Mouse (Mus musculus) hindbrain, embryonic 12.5 days (tissue): ENCODE results near the gene Otud7a. TPM values are rescaled to one million over a fixed set of nuclear protein-coding genes. Genes with fewer than 3 reads are reported as not detected.

Experiments
- ATAC-seq: fragments of 200-750 bp; cut with Nextera tagmentation; 2 replicates; pipeline ENCODE4 v1.8.0; 2017; ENCODE audit warnings: moderate TSS enrichment; ENCODE audit not compliant: low FRiP score
- H3K27ac ChIP-seq: fragments of 300-500 bp; sonication (generic); 2 replicates; pipeline ENCODE4 v1.5.1; 2016; ENCODE audit warnings: mild to moderate bottlenecking
- H3K27me3 ChIP-seq: fragments of 300-500 bp; sonication (generic); 2 replicates; pipeline ENCODE4 v1.6.1; 2016; ENCODE audit warnings: mild to moderate bottlenecking
- H3K36me3 ChIP-seq: fragments of 300-500 bp; sonication (generic); 2 replicates; pipeline ENCODE4 v1.6.1; 2016; ENCODE audit warnings: mild to moderate bottlenecking
- H3K4me1 ChIP-seq: fragments of 300-500 bp; sonication (generic); 2 replicates; pipeline ENCODE4 v1.6.1; 2016
- H3K4me2 ChIP-seq: fragments of 300-500 bp; sonication (generic); replicated peaks from 2 replicates; pipeline ENCODE4 v1.6.1; 2016; ENCODE audit warnings: mild to moderate bottlenecking
- H3K4me3 ChIP-seq: fragments of 300-500 bp; sonication (generic); 2 replicates; pipeline ENCODE4 v1.5.1; 2016; ENCODE audit warnings: mild to moderate bottlenecking
- H3K9ac ChIP-seq: fragments of 300-500 bp; sonication (generic); 2 replicates; pipeline ENCODE4 v1.6.1; 2016; ENCODE audit warnings: mild to moderate bottlenecking, moderate library complexity
- H3K9me3 ChIP-seq: fragments of 300-500 bp; sonication (generic); replicated peaks from 2 replicates; pipeline ENCODE4 v1.6.1; 2016; ENCODE audit warnings: mild to moderate bottlenecking
- WGBS: fragments of 180-500 bp; shearing (Covaris S2); methylation state at CpG from one replicate; pipeline ENCODE4 v1.1.7; 2016; 5-methylcytosine and 5-hydroxymethylcytosine counted together
- polyA plus RNA-seq: library from polyadenylated mRNA; unstranded; fragments of >200 nt; fragmentation: Nextera tagmentation; extraction: Ambion mirVana; gene quantifications from 2 replicates; pipeline ENCODE4 v1.2.1, GENCODE M21; 2016

Gene Otud7a
- polyA plus RNA-seq, 1 experiment from 2014 or later: 2.5 TPM

- no peaks in the 10 kb centered on the region for H3K9me3 ChIP-seq
- no peak overlapping the region for H3K4me3 ChIP-seq
- no peaks in the 10 kb centered on the region for H3K36me3 ChIP-seq
- 58% methylated on average over 1 of the region's 1 CpGs for WGBS
- H3K4me1 ChIP-seq: no peaks in the 10 kb centered on the region
- H3K27ac ChIP-seq: no peak overlapping the region
- peak; percentile 63; the same call in 1 of the 2 replicates for ATAC-seq
- H3K4me2 ChIP-seq: no peak overlapping the region
- H3K9ac ChIP-seq: no peak overlapping the region
- no peaks in the 10 kb centered on the region for H3K27me3 ChIP-seq
Measured at GRCm38 (mm10) chr7:63509825-63510224, 65.3 kb downstream of the Otud7a start.

- H3K9ac ChIP-seq: no peak overlapping the region
- H3K36me3 ChIP-seq: no peaks in the 10 kb centered on the region
- no peaks in the 10 kb centered on the region for H3K4me1 ChIP-seq
- no peak for ATAC-seq
- H3K4me2 ChIP-seq: no peak overlapping the region
- no peaks in the 10 kb centered on the region for H3K9me3 ChIP-seq
- H3K4me3 ChIP-seq: no peak overlapping the region
- H3K27me3 ChIP-seq: no peaks in the 10 kb centered on the region
- no peak overlapping the region for H3K27ac ChIP-seq
Measured at GRCm38 (mm10) chr7:63511458-63511857, 66.9 kb downstream of the Otud7a start.

GRCm38 (mm10) chr7:63512561-63512960, 68.0 kb downstream of the Otud7a start:
- no peak overlapping the region for H3K27ac ChIP-seq
- no peak for ATAC-seq
- WGBS: 77% methylated on average over 2 of the region's 2 CpGs
- H3K9me3 ChIP-seq: no peaks in the 10 kb centered on the region
- no peaks in the 10 kb centered on the region for H3K27me3 ChIP-seq
- no peak overlapping the region for H3K9ac ChIP-seq
- H3K4me3 ChIP-seq: no peak overlapping the region
- H3K36me3 ChIP-seq: no peaks in the 10 kb centered on the region
- no peak overlapping the region for H3K4me2 ChIP-seq
- H3K4me1 ChIP-seq: no peaks in the 10 kb centered on the region

- H3K4me1 ChIP-seq: no peaks in the 10 kb centered on the region
- no peaks in the 10 kb centered on the region for H3K36me3 ChIP-seq
- H3K9me3 ChIP-seq: no peaks in the 10 kb centered on the region
- no peak overlapping the region for H3K9ac ChIP-seq
- no peaks in the 10 kb centered on the region for H3K27me3 ChIP-seq
- WGBS: 92% methylated on average over 5 of the region's 5 CpGs
- no peak overlapping the region for H3K4me3 ChIP-seq
- ATAC-seq: no peak
- no peak overlapping the region for H3K27ac ChIP-seq
- H3K4me2 ChIP-seq: no peak overlapping the region
Measured at GRCm38 (mm10) chr7:63516141-63516895, 71.8 kb downstream of the Otud7a start.

- Histone ChIP-seq H3K4me1 (no peaks in the 10 kb centered on the region), H3K9me3 (no peaks in the 10 kb centered on the region), H3K27me3 (no peaks in the 10 kb centered on the region), H3K27ac (no peak overlapping the region), H3K36me3 (no peaks in the 10 kb centered on the region), H3K9ac (no peak overlapping the region), H3K4me3 (no peak overlapping the region), H3K4me2 (no peak overlapping the region)
- 77% methylated on average over 1 of the region's 1 CpGs for WGBS
- ATAC-seq: no peak
Measured at GRCm38 (mm10) chr7:63520299-63520698, 75.7 kb downstream of the Otud7a start.

GRCm38 (mm10) chr7:63522403-63522802, 77.9 kb downstream of the Otud7a start:
- Histone ChIP-seq H3K36me3 (no peaks in the 10 kb centered on the region), H3K27me3 (no peaks in the 10 kb centered on the region), H3K9me3 (no peaks in the 10 kb centered on the region), H3K4me2 (no peak overlapping the region), H3K27ac (no peak overlapping the region), H3K9ac (no peak overlapping the region), H3K4me3 (no peak overlapping the region), H3K4me1 (no peaks in the 10 kb centered on the region)
- ATAC-seq: no peak
- WGBS: 69% methylated on average over 3 of the region's 3 CpGs

GRCm38 (mm10) chr7:63523051-63523450, 78.5 kb downstream of the Otud7a start:
- no peak overlapping the region for H3K27ac ChIP-seq
- H3K9me3 ChIP-seq: no peaks in the 10 kb centered on the region
- no peak for ATAC-seq
- no peaks in the 10 kb centered on the region for H3K4me1 ChIP-seq
- no peaks in the 10 kb centered on the region for H3K36me3 ChIP-seq
- no peaks in the 10 kb centered on the region for H3K27me3 ChIP-seq
- no peak overlapping the region for H3K4me2 ChIP-seq
- 83% methylated on average over 3 of the region's 3 CpGs for WGBS
- no peak overlapping the region for H3K9ac ChIP-seq
- H3K4me3 ChIP-seq: no peak overlapping the region

GRCm38 (mm10) chr7:63540293-63540692, 95.7 kb downstream of the Otud7a start:
- H3K9me3 ChIP-seq: no peaks in the 10 kb centered on the region
- H3K4me2 ChIP-seq: no peak overlapping the region
- 92% methylated on average over 4 of the region's 4 CpGs for WGBS
- ATAC-seq: no peak
- H3K4me3 ChIP-seq: no peak overlapping the region
- no peaks in the 10 kb centered on the region for H3K4me1 ChIP-seq
- H3K27ac ChIP-seq: no peak overlapping the region
- no peak overlapping the region for H3K9ac ChIP-seq
- no peaks in the 10 kb centered on the region for H3K36me3 ChIP-seq
- no peaks in the 10 kb centered on the region for H3K27me3 ChIP-seq

GRCm38 (mm10) chr7:63554457-63554856, 109.9 kb downstream of the Otud7a start:
- Histone ChIP-seq H3K9me3 (no peaks in the 10 kb centered on the region), H3K27ac (no peak overlapping the region), H3K4me2 (no peak overlapping the region), H3K36me3 (no peaks in the 10 kb centered on the region), H3K4me3 (no peak overlapping the region), H3K4me1 (no peaks in the 10 kb centered on the region), H3K9ac (no peak overlapping the region), H3K27me3 (no peaks in the 10 kb centered on the region)
- ATAC-seq: no peak
- WGBS: 93% methylated on average over 1 of the region's 1 CpGs

- H3K4me1 ChIP-seq: no peaks in the 10 kb centered on the region
- no peak overlapping the region for H3K27ac ChIP-seq
- no peak overlapping the region for H3K4me2 ChIP-seq
- whole genome bisulfite sequencing: 67% methylated on average over 5 of the region's 5 CpGs
- no peak overlapping the region for H3K4me3 ChIP-seq
- no peaks in the 10 kb centered on the region for H3K27me3 ChIP-seq
- no peaks in the 10 kb centered on the region for H3K9me3 ChIP-seq
- no peak for ATAC-seq
- H3K36me3 ChIP-seq: no peaks in the 10 kb centered on the region
- H3K9ac ChIP-seq: no peak overlapping the region
Measured at GRCm38 (mm10) chr7:63556324-63556723, 111.8 kb downstream of the Otud7a start.

- no peak overlapping the region for H3K4me3 ChIP-seq
- ATAC-seq: no peak
- 90% methylated on average over 3 of the region's 3 CpGs for WGBS
- H3K4me2 ChIP-seq: no peak overlapping the region
- H3K27me3 ChIP-seq: no peaks in the 10 kb centered on the region
- H3K36me3 ChIP-seq: no peaks in the 10 kb centered on the region
- H3K9ac ChIP-seq: no peak overlapping the region
- no peak overlapping the region for H3K27ac ChIP-seq
- H3K4me1 ChIP-seq: no peaks in the 10 kb centered on the region
- no peaks in the 10 kb centered on the region for H3K9me3 ChIP-seq
Measured at GRCm38 (mm10) chr7:63558918-63559317, 114.4 kb downstream of the Otud7a start.

GRCm38 (mm10) chr7:63559679-63560078, 115.1 kb downstream of the Otud7a start:
- Histone ChIP-seq H3K4me3 (no peak overlapping the region), H3K9me3 (no peaks in the 10 kb centered on the region), H3K4me1 (no peaks in the 10 kb centered on the region), H3K27me3 (no peaks in the 10 kb centered on the region), H3K27ac (no peak overlapping the region), H3K4me2 (no peak overlapping the region), H3K36me3 (no peaks in the 10 kb centered on the region), H3K9ac (no peak overlapping the region)
- 61% methylated on average over 1 of the region's 1 CpGs for WGBS
- no peak for ATAC-seq

- 0 out of 2 replicates have a peak, but pooled peaks have one; percentile 29 for ATAC-seq
- no peaks in the 10 kb centered on the region for H3K4me1 ChIP-seq
- H3K27me3 ChIP-seq: no peaks in the 10 kb centered on the region
- no peaks in the 10 kb centered on the region for H3K36me3 ChIP-seq
- no peaks in the 10 kb centered on the region for H3K9me3 ChIP-seq
- 78% methylated on average over 2 of the region's 2 CpGs for WGBS
- H3K4me3 ChIP-seq: no peak overlapping the region
- H3K9ac ChIP-seq: no peak overlapping the region
- H3K4me2 ChIP-seq: no peak overlapping the region
- 0 out of 2 replicates have a peak overlapping the region, but pooled peaks have one; percentile 7 for H3K27ac ChIP-seq
Measured at GRCm38 (mm10) chr7:63583310-63583709, 138.8 kb downstream of the Otud7a start.
